Mouse (Mus musculus) brain, embryonic 14.5 days (tissue): ENCODE measurements around the gene Unc119.

ENCODE experiments used
- CTCF ChIP-seq: fragments of 200-500 bp; IDR thresholded peaks from 2 replicates; pipeline ENCODE4 v1.5.1; 2012; ENCODE audit warnings: inconsistent platforms, mild to moderate bottlenecking, moderate library complexity, borderline replicate concordance; ENCODE audit not compliant: insufficient read depth, insufficient read length; ENCODE audit errors: extremely low read depth
- POLR2A ChIP-seq: fragments of 200-500 bp; IDR thresholded peaks from 2 replicates; pipeline ENCODE4 v1.6.1; 2012; ENCODE audit warnings: mild to moderate bottlenecking, inconsistent platforms, borderline replicate concordance; ENCODE audit not compliant: poor library complexity, insufficient read depth, insufficient read length, severe bottlenecking; ENCODE audit errors: extremely low read depth

GRCm38 (mm10) chr11:78372166-78372565 lies 28.9 kb downstream of the Unc119 start:
- TF ChIP-seq CTCF (no peak), POLR2A (no peak)
